Comparison of ENCODE assay signal across 13 mouse cellular contexts in the genomic region with DNA sequence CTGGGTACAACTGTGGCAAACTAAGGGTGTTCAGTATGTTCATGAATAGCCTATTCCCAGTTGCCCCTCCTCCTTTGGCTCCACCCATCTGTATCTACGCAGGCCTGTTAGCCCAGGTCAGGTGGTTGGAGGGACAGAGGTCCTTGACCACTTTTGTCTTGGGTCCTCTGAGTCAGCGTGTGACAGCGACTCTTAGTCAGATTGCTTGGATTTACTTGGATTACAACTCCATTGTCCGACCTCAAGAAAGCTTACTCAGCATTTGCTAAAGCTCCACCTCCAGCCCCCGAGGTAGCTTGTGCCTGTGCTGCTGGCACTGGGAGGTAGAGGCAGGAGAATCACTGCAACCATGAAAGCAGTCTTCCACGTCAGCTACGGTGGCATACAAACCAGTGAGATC. TPM values are rescaled to one million over a fixed set of nuclear protein-coding genes. Genes with fewer than 3 reads are reported as not detected.
DNase-seq lines count a peak whose midpoint lies in the region; ATAC-seq and TF ChIP-seq lines count a peak whose summit lies in the region.
"Had no signal": no experiment of that assay in that cellular context is flagged by ENCODE, and none has a peak within 500 bp of the region (broad histone marks: within the 10 kb centered on the region; RNA-seq: fewer than 3 reads in every experiment).

No protein-coding gene starts in this region.

- no peaks in the 10 kb centered on the region for H3K9me3 ChIP-seq in intestine, embryonic 16.5 days (ENCODE audit: control insufficient read depth, low read length)
- H3K9me3 ChIP-seq in liver, postnatal 0 days (ENCODE audit: low read length) = no peaks in the 10 kb centered on the region
- no peaks in the 10 kb centered on the region for H3K9me3 ChIP-seq in hindbrain, embryonic 14.5 days (ENCODE audit: control insufficient read depth, low read length)
- H3K9me3 ChIP-seq: forebrain, embryonic 12.5 days had no signal

- H3K9ac ChIP-seq in intestine, embryonic 16.5 days (ENCODE audit: low read depth, low read length) = 0 out of 2 replicates have a peak overlapping the region, but pooled peaks have one; percentile 17
- H3K9ac ChIP-seq in liver, postnatal 0 days (replicated peaks) = no peak overlapping the region
- no peak overlapping the region for H3K9ac ChIP-seq in hindbrain, embryonic 14.5 days
- H3K9ac ChIP-seq: forebrain, embryonic 12.5 days had no signal

- DNase-seq in Muller cell, postnatal 12 days (ENCODE audit: inconsistent ontology term) = peak; percentile 40
- DNase-seq in liver, postnatal 0 days = peak; percentile 45
- DNase-seq in heart, adult 9 months (ENCODE audit: low spot score in 2 of 2) = no peak
- DNase-seq in hindbrain, embryonic 14.5 days (ENCODE audit: low spot score) = no peak
- DNase-seq in layer of hippocampus, adult 8-10 months (ENCODE audit: low spot score in 2 of 2) = no peak
- DNase-seq: cerebellum, postnatal 14 days; heart, adult 18-20 months had no signal

- no peaks in the 10 kb centered on the region for H3K27me3 ChIP-seq in C2C12 (ENCODE audit: control insufficient read depth, insufficient read depth, insufficient read length)
- no peaks in the 10 kb centered on the region for H3K27me3 ChIP-seq in intestine, embryonic 16.5 days (replicated peaks; ENCODE audit: control insufficient read depth, insufficient read depth, low read length)
- H3K27me3 ChIP-seq in liver, postnatal 0 days (ENCODE audit: insufficient read depth, low read length) = no peaks in the 10 kb centered on the region
- no peaks in the 10 kb centered on the region for H3K27me3 ChIP-seq in hindbrain, embryonic 14.5 days (ENCODE audit: control insufficient read depth, insufficient read depth, low read length)
- H3K27me3 ChIP-seq: forebrain, embryonic 12.5 days had no signal

- ATAC-seq in intestine, embryonic 16.5 days = peak; percentile 73
- peak; percentile 86 for ATAC-seq in liver, postnatal 0 days
- ATAC-seq in hindbrain, embryonic 14.5 days (ENCODE audit: low FRiP score) = no peak

- no peak for TF ChIP-seq CTCF in C2C12 (IDR thresholded peaks at IDR 0.05; ENCODE audit: control insufficient read depth, insufficient read depth, insufficient read length)
- no peak for TF ChIP-seq CTCF in liver, postnatal 0 days (IDR thresholded peaks at IDR 0.05; ENCODE audit: low read depth)

- H3ac ChIP-seq in C2C12 (ENCODE audit: control insufficient read depth, insufficient read length, low read depth) = no peak overlapping the region

- H3K27ac ChIP-seq in intestine, embryonic 16.5 days (ENCODE audit: low read length) = peak overlapping the region; percentile 38; the same call in 1 of the 2 replicates
- peak overlapping the region; percentile 13 for H3K27ac ChIP-seq in liver, postnatal 0 days (ENCODE audit: low read depth)
- no peak overlapping the region for H3K27ac ChIP-seq in hindbrain, embryonic 14.5 days
- H3K27ac ChIP-seq: forebrain, embryonic 12.5 days had no signal

- no peak overlapping the region for H3K4me3 ChIP-seq in C2C12 (ENCODE audit: insufficient read depth, poor library complexity, severe bottlenecking)
- H3K4me3 ChIP-seq in intestine, embryonic 16.5 days (ENCODE audit: low read length) = no peak overlapping the region
- H3K4me3 ChIP-seq in liver, postnatal 0 days (ENCODE audit: low read depth, low read length) = no peak overlapping the region
- H3K4me3 ChIP-seq in hindbrain, embryonic 14.5 days (replicated peaks; ENCODE audit: low read length) = no peak overlapping the region
- H3K4me3 ChIP-seq: forebrain, embryonic 12.5 days had no signal

- H3K4me2 ChIP-seq in intestine, embryonic 16.5 days (ENCODE audit: low read depth, low read length) = peak overlapping the region; percentile 32; the same call in 1 of the 2 replicates
- peak overlapping the region; percentile 49 for H3K4me2 ChIP-seq in liver, postnatal 0 days (ENCODE audit: low read depth, low read length)
- H3K4me2 ChIP-seq in hindbrain, embryonic 14.5 days (replicated peaks) = no peak overlapping the region
- H3K4me2 ChIP-seq: forebrain, embryonic 12.5 days had no signal

- no peaks in the 10 kb centered on the region for H3K36me3 ChIP-seq in C2C12 (ENCODE audit: control insufficient read depth, insufficient read depth)
- H3K36me3 ChIP-seq in intestine, embryonic 16.5 days (ENCODE audit: control insufficient read depth, insufficient read depth, low read length) = no peaks in the 10 kb centered on the region
- H3K36me3 ChIP-seq in liver, postnatal 0 days (replicated peaks; ENCODE audit: insufficient read depth, low read length) = no peaks in the 10 kb centered on the region
- H3K36me3 ChIP-seq in hindbrain, embryonic 14.5 days (replicated peaks; ENCODE audit: control insufficient read depth, insufficient read depth) = no peaks in the 10 kb centered on the region
- H3K36me3 ChIP-seq: forebrain, embryonic 12.5 days had no signal

- no peaks in the 10 kb centered on the region for H3K79me3 ChIP-seq in C2C12 (ENCODE audit: low read depth)

- H3K79me2 ChIP-seq in C2C12 (ENCODE audit: control insufficient read depth, insufficient read depth) = no peaks in the 10 kb centered on the region

- H3K4me1 ChIP-seq in intestine, embryonic 16.5 days (ENCODE audit: control insufficient read depth, insufficient read depth, low read length) = no peaks in the 10 kb centered on the region
- H3K4me1 ChIP-seq in liver, postnatal 0 days (ENCODE audit: insufficient read depth) = no peaks in the 10 kb centered on the region
- H3K4me1 ChIP-seq in hindbrain, embryonic 14.5 days (replicated peaks; ENCODE audit: control insufficient read depth, insufficient read depth, low read length) = no peaks in the 10 kb centered on the region
- H3K4me1 ChIP-seq: forebrain, embryonic 12.5 days had no signal

- TF ChIP-seq EP300 in liver, postnatal 0 days (IDR thresholded peaks at IDR 0.05; ENCODE audit: low read depth) = no peak

- WGBS in intestine, embryonic 16.5 days = 30% methylated on average over 7 of the region's 7 CpGs
- 31% methylated on average over 7 of the region's 7 CpGs for WGBS in liver, postnatal 0 days (ENCODE audit: insufficient replicate concordance)
- 34% methylated on average over 7 of the region's 7 CpGs for WGBS in hindbrain, embryonic 14.5 days

TF ChIP-seq in C2C12, 6 proteins besides CTCF, POLR2A, EP300 and RAD21:
- TF ChIP-seq USF1 (IDR thresholded peaks at IDR 0.05; ENCODE audit: low read depth) = peak; percentile 33
- TF ChIP-seq FOSL1 (IDR thresholded peaks at IDR 0.05; ENCODE audit: insufficient read depth, low read length, poor library complexity, severe bottlenecking) = no peak
- no peak for TF ChIP-seq CEBPB (IDR thresholded peaks at IDR 0.05; ENCODE audit: low read depth)
- no peak for TF ChIP-seq MAX (IDR thresholded peaks at IDR 0.05)
- no peak for TF ChIP-seq MYOD1 (IDR thresholded peaks at IDR 0.05; ENCODE audit: control insufficient read depth, insufficient read length, low read depth)
TF ChIP-seq in C2C12: peak in this region for 1.

RNA-seq across cellular contexts. Expression of a gene that starts 5.8 kb away (rescaled TPM):
- polyA plus RNA-seq in C2C12 (2012; fragmentation: generic; extraction: Trizol) = 0.07 TPM
- polyA plus RNA-seq in intestine, embryonic 16.5 days (2015; fragmentation: Nextera tagmentation; extraction: Ambion mirVana) = 0.75 and 0.88 TPM in 2 replicates
- polyA plus RNA-seq in liver, postnatal 0 days (2015; fragmentation: Nextera tagmentation; extraction: Ambion mirVana) = 0.36 and 0.60 TPM in 2 replicates
- 0.13 and 0.39 TPM in 2 replicates for polyA plus RNA-seq in hindbrain, embryonic 14.5 days (2014; fragmentation: Nextera tagmentation; extraction: Ambion mirVana)
- total RNA-seq in layer of hippocampus, adult 8-10 months (2022) = 1 to 10 TPM in 2 of 4 experiments, under 1 TPM in 2; 0.40 to 2.0 (median 1.1) TPM
- polyA plus RNA-seq: limb, embryonic 11.5 days had no signal

RNA-seq across cellular contexts. Expression of a gene that starts 7.9 kb away (rescaled TPM):
- polyA plus RNA-seq in C2C12 (2012; fragmentation: generic; extraction: Trizol) = 113 TPM
- polyA plus RNA-seq in intestine, embryonic 16.5 days (2015; fragmentation: Nextera tagmentation; extraction: Ambion mirVana) = 173 and 182 TPM in 2 replicates
- 76.0 and 77.2 TPM in 2 replicates for polyA plus RNA-seq in liver, postnatal 0 days (2015; fragmentation: Nextera tagmentation; extraction: Ambion mirVana)
- polyA plus RNA-seq in hindbrain, embryonic 14.5 days (2014; fragmentation: Nextera tagmentation; extraction: Ambion mirVana) = 98.3 and 105 TPM in 2 replicates
- 10 to 100 TPM; 34.4 to 49.3 (median 40.9) TPM for total RNA-seq in layer of hippocampus, adult 8-10 months (2022)

RNA-seq across cellular contexts. Expression of a gene that starts 19.4 kb away (rescaled TPM):
- polyA plus RNA-seq in C2C12 (2012; fragmentation: generic; extraction: Trizol) = 1,132 TPM
- 138 and 152 TPM in 2 replicates for polyA plus RNA-seq in intestine, embryonic 16.5 days (2015; fragmentation: Nextera tagmentation; extraction: Ambion mirVana)
- 68.4 and 70.9 TPM in 2 replicates for polyA plus RNA-seq in liver, postnatal 0 days (2015; fragmentation: Nextera tagmentation; extraction: Ambion mirVana)
- polyA plus RNA-seq in hindbrain, embryonic 14.5 days (2014; fragmentation: Nextera tagmentation; extraction: Ambion mirVana) = 158 and 166 TPM in 2 replicates
- 100 to 1,000 TPM; 489 to 507 (median 494) TPM for total RNA-seq in layer of hippocampus, adult 8-10 months (2022)

RNA-seq across cellular contexts. Expression of a gene that starts 45.0 kb away (rescaled TPM):
- 13.4 TPM for polyA plus RNA-seq in C2C12 (2012; fragmentation: generic; extraction: Trizol)
- 6.8 and 7.2 TPM in 2 replicates for polyA plus RNA-seq in intestine, embryonic 16.5 days (2015; fragmentation: Nextera tagmentation; extraction: Ambion mirVana)
- 2.8 and 2.9 TPM in 2 replicates for polyA plus RNA-seq in liver, postnatal 0 days (2015; fragmentation: Nextera tagmentation; extraction: Ambion mirVana)
- 5.3 and 6.2 TPM in 2 replicates for polyA plus RNA-seq in hindbrain, embryonic 14.5 days (2014; fragmentation: Nextera tagmentation; extraction: Ambion mirVana)
- total RNA-seq in layer of hippocampus, adult 8-10 months (2022) = 10 to 100 TPM; 27.4 to 30.1 (median 28.8) TPM

RNA-seq across cellular contexts. Expression of a gene that starts 52.6 kb away (rescaled TPM):
- not detected for polyA plus RNA-seq in C2C12 (2012; fragmentation: generic; extraction: Trizol)
- 5.5 TPM in 1 of 2 replicates, not detected in the other for polyA plus RNA-seq in intestine, embryonic 16.5 days (2015; fragmentation: Nextera tagmentation; extraction: Ambion mirVana)
- polyA plus RNA-seq in liver, postnatal 0 days (2015; fragmentation: Nextera tagmentation; extraction: Ambion mirVana) = not detected in 2 replicates
- 9.6 and 17.2 TPM in 2 replicates for polyA plus RNA-seq in hindbrain, embryonic 14.5 days (2014; fragmentation: Nextera tagmentation; extraction: Ambion mirVana)
- not detected for total RNA-seq in layer of hippocampus, adult 8-10 months (2022)
- total RNA-seq: heart, adult 18-20 months; monocyte, adult 5-6 weeks had no signal
- polyA plus RNA-seq: limb, embryonic 11.5 days; thymus, postnatal 0 days had no signal

Comparison
In these comparisons a context has a peak if more than half of its experiments do, and no peak if none do; other contexts are left out.
1. DNase-seq: peak in Muller cell, postnatal 12 days (single experiment) and liver, postnatal 0 days (single experiment); none in heart, adult 9 months (0 of 2), hindbrain, embryonic 14.5 days (single experiment) and layer of hippocampus, adult 8-10 months (0 of 2).